Mouse (Mus musculus) CH12F3 (cell line): ENCODE measurements around the gene Fchsd2.

Experiments used
- in situ Hi-C: fragments of 300-500 bp; cut with MboI; formaldehyde crosslinking; loops from 2 replicates; pipeline ENCODE4 v1.14.3; 2020; ENCODE audit warnings: low sequenced_read_pairs

The Fchsd2 gene

GRCm38 (mm10) chr7:101071020-101071419 lies 21.6 kb upstream of the Fchsd2 start:
- in situ Hi-C loops = no loop called here

- in situ Hi-C loops = no loop called here
Observed at GRCm38 (mm10) chr7:101072123-101072740, 20.4 kb upstream of the Fchsd2 start.

DNA sequence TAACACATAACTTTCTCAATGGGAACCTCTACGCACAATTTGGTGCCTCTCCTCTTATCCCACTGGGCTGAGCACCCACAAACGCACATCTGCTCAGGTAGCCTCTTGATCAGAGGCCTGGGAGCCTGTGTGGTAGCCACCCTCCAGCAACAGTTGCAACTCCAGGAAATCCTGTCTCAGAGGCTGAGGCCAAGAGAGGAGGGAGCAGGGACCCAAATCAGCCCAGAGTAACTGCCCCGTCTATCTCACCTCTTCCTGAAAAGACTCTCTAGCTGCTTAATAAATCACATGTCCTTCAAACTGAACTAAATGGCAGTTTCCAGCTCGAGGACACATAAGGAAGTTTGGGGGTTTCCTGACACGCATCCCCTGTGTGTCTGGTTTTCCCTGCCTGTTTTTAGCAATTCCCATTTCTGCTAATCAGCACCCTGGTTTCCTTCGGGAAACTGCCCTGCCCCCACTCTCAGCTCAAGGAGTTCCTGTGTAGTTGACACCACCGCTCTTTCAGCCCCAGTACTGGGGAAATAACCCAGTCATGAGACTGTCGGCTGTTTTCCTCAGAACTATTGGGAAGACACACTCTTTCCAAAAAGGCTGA lies 18.4 kb upstream of the Fchsd2 start:
- in situ Hi-C loops = no loop called here

DNA sequence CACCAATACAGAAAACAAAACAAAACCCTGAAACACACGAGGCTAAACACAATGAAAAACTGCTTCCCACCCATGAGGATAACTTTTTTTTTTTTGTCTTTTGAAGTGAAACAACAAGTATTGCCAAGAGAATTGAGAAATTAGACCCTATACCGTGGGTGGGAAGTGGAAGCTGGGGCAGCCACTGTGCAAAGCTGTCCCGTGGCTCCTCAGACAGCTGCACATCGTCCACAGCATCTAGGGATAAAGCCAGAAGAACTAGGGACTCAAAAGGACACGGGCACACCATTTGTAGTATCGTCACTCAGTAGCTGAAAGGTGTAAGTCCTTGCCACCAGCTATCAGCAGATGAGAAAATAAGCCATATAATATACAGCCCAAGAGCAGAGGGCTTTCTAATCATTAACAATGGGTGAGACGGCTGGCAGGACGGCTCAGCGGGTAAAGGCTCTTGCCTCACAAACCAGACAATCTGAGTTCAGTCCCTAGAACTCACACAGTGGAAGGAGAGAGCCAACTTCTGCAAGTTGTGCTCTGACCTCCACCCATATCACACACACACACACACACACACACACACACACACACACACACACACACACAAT lies 9.0 kb upstream of the Fchsd2 start:
- in situ Hi-C loops = no loop called here

- in situ Hi-C loops = no loop called here
Observed at GRCm38 (mm10) chr7:101084816-101085456, 7.7 kb upstream of the Fchsd2 start.

DNA sequence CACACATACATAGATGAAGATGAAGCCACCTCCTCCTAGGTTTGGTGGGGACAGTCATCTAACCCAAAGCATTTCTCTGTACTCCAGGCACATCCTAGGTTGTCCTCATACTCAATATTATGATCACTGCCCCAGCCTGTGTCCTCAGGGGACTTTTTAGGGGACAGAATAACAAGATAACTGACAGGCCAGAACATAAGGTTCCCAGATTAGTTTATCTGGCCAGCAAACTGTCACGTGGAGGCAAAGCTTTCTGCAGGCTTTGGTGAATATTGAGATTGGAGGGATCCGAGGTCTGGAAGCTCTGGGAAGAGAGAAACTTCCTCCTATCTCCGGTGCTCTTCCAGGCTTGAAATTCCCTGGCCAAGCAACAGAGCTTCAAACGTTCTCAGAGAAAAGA lies 6.9 kb upstream of the Fchsd2 start:
- in situ Hi-C loops = no loop called here

- in situ Hi-C loops = no loop called here
Observed at GRCm38 (mm10) chr7:101088687-101089086, 4.0 kb upstream of the Fchsd2 start.

GRCm38 (mm10) chr7:101089242-101089641 lies 3.4 kb upstream of the Fchsd2 start:
- in situ Hi-C loops = no loop called here

- in situ Hi-C loops = no loop called here
Observed at GRCm38 (mm10) chr7:101093231-101093630, 568 bp downstream of the Fchsd2 start.

- in situ Hi-C loops = no loop called here
Observed at GRCm38 (mm10) chr7:101094746-101095145, 2.1 kb downstream of the Fchsd2 start.

GRCm38 (mm10) chr7:101095560-101095959 lies 2.9 kb downstream of the Fchsd2 start:
- in situ Hi-C loops = no loop called here

DNA sequence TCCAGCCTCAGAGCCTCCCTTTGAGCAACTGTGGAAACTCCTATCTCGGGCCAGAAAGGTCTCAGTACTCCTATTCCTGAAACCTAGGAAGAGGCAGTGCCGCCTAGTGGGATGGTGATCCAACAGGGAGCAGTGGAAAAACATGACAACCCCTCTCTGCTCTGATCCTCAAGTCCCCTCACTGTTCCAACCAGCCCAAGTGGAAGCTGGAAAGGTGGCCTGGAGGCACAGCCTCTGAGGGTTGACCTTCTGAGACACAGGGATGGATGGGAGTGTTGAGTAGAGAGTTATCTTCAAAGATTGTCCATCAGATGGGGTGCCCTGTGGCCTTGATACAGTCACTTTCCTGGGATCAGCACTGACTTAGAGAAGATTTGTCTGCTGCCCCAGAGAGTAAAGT lies 3.9 kb downstream of the Fchsd2 start:
- in situ Hi-C loops = no loop called here

DNA sequence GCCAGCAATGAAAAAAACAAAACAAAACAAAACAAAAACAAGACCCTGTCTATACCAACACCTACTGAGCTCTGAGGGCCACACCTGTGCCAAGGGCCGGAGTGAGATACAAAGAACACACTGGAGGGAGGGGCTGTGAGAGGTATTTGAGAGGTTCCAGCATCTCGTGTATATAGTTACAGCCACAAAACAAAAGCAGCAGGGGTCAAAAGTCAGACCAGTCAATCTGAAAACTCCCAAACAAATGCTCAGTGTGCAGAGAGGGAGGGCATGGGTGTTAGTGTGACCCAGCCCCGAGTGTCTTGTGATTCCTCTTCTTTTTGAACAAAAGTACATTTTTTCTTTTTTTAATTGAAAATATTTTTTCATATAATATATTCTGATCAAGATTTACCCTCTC lies 4.4 kb downstream of the Fchsd2 start:
- in situ Hi-C loops = no loop called here

DNA sequence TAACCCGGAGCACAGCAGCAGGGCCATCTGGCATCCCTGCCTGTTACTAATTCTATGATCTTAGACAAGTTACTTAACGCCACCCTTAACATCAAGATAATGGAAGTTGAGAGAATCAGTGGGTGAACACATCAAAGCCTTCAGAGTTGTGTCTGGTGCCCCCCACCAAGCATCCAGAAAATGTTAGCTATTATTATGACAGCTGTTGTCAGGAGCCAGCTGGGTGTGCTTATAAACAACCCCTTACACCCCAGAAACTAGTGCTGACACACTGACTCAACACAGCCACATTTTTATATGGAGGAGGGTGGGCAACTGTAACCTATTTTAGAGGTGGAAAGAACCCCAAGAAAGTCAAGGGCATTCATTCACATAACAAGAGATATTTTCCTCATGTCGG lies 7.3 kb downstream of the Fchsd2 start:
- in situ Hi-C loops = no loop called here

DNA sequence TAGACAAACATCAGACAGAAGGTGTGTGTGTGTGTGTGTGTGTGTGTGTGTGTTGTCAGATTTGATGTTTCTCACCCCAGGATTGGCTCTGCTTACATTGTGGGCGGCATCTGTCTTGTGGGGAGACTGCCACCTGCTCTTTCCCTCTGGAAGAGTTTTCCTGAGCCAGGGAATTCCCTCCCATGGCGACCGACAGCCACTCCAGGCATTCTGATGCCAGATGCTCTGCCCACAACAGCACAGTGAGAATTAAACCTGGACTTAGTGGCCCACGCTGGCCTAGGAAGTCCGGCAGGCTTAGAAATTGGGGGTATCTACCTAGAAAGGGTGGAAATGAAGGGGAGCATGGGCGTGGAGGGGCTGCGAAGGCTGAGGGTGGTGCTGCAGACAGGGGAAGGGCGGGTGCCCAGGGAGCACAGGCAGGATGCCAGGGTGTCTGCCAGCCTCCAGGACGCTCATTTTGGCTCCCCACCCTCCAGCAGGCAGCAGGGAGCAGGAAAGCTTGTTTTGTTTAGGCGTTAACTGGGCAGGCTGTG lies 8.6 kb downstream of the Fchsd2 start:
- in situ Hi-C loops = no loop called here

- in situ Hi-C loops = no loop called here
Observed at GRCm38 (mm10) chr7:101106666-101107065, 14.0 kb downstream of the Fchsd2 start.

DNA sequence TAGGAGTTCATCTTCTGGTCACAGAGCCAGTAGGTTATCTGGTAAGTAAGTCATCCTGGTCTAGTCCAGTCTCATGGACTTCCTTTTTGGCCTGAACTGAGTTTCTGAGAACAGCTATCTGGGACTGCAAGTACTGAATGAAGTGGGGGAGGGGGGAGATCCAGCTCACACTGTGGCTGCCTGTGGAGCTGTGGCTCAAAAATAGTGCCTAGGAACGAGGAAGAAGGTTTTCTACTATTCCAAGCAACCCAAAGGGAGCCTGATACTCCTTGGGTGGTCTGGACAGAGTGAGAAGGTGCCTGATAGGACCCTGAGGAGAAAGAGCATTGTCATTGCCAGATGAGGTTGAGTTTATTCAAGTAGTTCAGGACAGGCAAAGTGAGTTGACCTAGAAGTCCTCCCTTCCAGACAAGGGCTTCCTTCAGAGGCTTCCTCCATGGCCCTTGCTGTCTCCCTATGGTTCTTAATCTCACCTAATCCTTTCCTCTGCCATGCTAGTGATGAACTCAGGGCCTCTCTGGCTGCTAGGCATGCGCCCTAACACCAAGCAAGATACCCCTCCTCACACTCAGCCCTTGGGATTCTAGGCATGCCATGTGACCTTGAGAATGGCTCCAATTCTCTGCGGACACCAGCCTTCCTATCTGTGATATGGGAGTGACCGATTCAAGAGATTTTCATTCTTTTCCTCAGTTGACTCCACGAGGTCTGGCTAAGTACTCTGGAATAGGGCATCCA lies 14.6 kb downstream of the Fchsd2 start:
- in situ Hi-C loops = no loop called here

DNA sequence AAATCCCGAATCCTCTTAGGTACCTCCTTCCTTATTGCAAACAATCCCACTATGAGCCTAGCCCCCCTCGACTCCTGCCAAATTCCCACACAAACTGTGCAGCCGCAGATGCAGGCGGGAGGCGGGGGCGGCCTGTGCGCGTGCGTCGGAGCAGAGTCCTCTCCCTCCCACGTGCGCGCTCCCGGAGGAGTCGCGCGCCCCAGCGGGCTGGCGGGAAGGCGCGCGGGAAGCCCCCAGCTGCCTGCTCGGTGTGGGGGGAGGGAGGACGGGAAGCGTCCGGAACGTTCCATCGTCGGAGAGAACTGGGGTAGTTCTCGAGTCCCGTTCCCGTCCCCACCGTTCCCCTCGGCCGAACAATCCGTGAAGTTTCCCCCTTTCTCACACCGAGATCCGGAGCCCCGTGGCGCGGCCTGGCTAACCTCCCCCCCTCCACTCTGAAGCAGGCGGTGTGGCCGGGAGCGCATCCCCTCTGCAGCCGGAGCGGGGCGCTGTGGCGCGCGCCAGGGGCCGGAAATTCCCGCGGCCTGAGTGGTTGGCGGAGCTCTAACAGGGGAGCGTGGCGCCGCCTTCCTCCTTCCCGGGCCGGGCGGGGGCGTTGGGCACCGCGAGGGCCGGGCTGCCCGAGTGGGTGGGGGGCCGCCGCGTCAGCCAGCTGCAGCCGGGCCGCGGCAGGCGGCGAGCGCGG lies 15.4 kb downstream of the Fchsd2 start:
- in situ Hi-C loops = no loop called here

- in situ Hi-C loops = no loop called here
Observed at GRCm38 (mm10) chr7:101108653-101109005, 16.0 kb downstream of the Fchsd2 start.

DNA sequence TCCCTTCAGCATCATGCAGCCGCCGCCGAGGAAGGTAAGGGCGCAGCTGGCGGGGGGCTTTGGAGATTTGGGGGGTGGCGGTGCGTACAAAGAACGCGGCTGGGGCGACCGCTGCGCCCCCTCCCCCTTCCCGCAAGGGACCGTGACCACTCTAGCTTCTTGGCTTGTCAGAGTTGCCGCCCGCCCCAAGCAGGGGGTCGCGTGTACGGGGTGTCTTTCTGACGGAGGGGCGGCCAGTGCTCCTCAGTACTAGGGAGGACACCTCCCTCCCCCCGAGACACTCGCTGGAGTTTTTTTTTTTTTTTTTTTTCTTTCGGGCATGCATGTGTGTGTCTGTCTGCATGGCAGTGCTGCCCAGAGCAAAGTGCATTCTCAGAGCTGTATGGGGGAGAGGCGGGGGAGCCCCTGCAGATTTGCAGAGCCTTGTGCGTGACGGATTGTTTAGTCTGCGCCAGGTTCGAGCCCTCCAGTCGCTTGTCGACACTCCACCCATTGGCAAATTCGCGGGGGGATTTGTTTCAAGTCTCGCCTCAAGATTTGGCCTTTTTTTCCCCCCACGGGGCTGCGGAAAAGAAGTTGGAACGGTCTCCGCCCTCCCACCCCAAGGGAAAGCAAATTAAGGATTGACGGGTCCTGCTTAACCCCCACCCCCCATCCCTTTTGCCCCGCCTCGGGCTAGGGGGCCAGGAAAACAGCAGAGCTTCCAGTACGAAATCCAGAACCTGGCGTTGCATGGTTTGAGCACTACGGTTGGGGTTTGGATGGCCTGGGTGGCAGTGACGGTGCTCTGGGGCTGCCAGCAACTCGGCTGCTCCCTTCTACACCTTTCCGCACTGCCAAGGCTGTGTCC lies 16.6 kb downstream of the Fchsd2 start:
- in situ Hi-C loops = no loop called here
